Mouse (Mus musculus) olfactory bulb, adult 2 months (tissue): ENCODE measurements around the gene Cald1.

Experiments used
- CTCF ChIP-seq: fragments of 200-500 bp; IDR thresholded peaks from 2 replicates; pipeline ENCODE4 v1.5.1; 2012; ENCODE audit warnings: low read depth, mild to moderate bottlenecking, low read length, moderate library complexity; ENCODE audit not compliant: insufficient read depth
- POLR2A ChIP-seq: fragments of 200-500 bp; IDR thresholded peaks from 2 replicates; pipeline ENCODE4 v1.6.1; 2012; ENCODE audit warnings: mild to moderate bottlenecking, low read depth, low read length, moderate library complexity; ENCODE audit not compliant: insufficient read depth

GRCm38 (mm10) chr6:34722660-34723059, 124.4 kb downstream of the Cald1 start:
- TF ChIP-seq POLR2A (no peak), CTCF (no peak)
